Mouse (Mus musculus) erythroblast, embryonic 14.5 days (primary cell): ENCODE data around the gene Ddx19a. TPM values are rescaled to one million over a fixed set of nuclear protein-coding genes. Genes with fewer than 3 reads are reported as not detected.
A peak's percentile ranks its signal among the peaks of the same experiment; 100 is the strongest.
"Not testable (repeated sequence)": the region's sequence is repeated elsewhere in the genome, so short reads cannot be mapped to it uniquely, and the experiment has no call there.

Experiments used
- H3K27me3 ChIP-seq: 2 replicates; pipeline ENCODE4 v1.6.1; 2012; ENCODE audit warnings: inconsistent platforms; ENCODE audit not compliant: control insufficient read depth
- H3K36me3 ChIP-seq: 2 replicates; pipeline ENCODE4 v1.6.1; 2012; ENCODE audit warnings: mild to moderate bottlenecking, inconsistent platforms; ENCODE audit not compliant: control insufficient read depth
- H3K4me1 ChIP-seq: 2 replicates; pipeline ENCODE4 v1.6.1; 2012; ENCODE audit warnings: inconsistent platforms; ENCODE audit not compliant: control insufficient read depth
- H3K4me3 ChIP-seq: replicated peaks from 2 replicates; pipeline ENCODE3; 2012; ENCODE audit warnings: moderate library complexity, mild to moderate bottlenecking, inconsistent platforms
- H3K9me3 ChIP-seq: 2 replicates; pipeline ENCODE4 v1.6.1; 2012; ENCODE audit warnings: low read length, inconsistent platforms, mixed read lengths; ENCODE audit not compliant: control insufficient read depth
- GATA1 ChIP-seq: IDR thresholded peaks from 2 replicates; pipeline ENCODE4 v1.6.1; 2012; ENCODE audit warnings: low read length, inconsistent platforms, mixed read lengths
- TAL1 ChIP-seq: IDR thresholded peaks from 3 replicates; pipeline ENCODE4 v1.6.1; 2012; ENCODE audit warnings: low read length, inconsistent platforms, mixed read lengths
- polyA plus RNA-seq: library from polyadenylated mRNA; stranded (reverse); fragments of >175 nt; gene quantifications from 2 replicates; pipeline ENCODE4 v1.2.3, GENCODE M21; 2012

The Ddx19a gene
- polyA plus RNA-seq, 1 experiment, result 4.4 TPM

GRCm38 (mm10) chr8:110941453-110941948 lies 56.1 kb downstream of the Ddx19a start:
- Histone ChIP-seq H3K36me3 (peaks cover 89% of the 10 kb centered on the region), H3K9me3 (no peaks in the 10 kb centered on the region), H3K4me3 (no peak overlapping the region), H3K4me1 (peaks cover 60% of the 10 kb centered on the region), H3K27me3 (no peaks in the 10 kb centered on the region)
- no peak for TF ChIP-seq TAL1
- TF ChIP-seq GATA1, result no peak

- TF ChIP-seq GATA1, result no peak
- Histone ChIP-seq H3K4me3 (no peak overlapping the region), H3K4me1 (peaks cover 64% of the 10 kb centered on the region), H3K36me3 (peaks cover 90% of the 10 kb centered on the region), H3K9me3 (no peaks in the 10 kb centered on the region), H3K27me3 (no peaks in the 10 kb centered on the region)
These were observed 56.7 kb downstream of the Ddx19a start for GRCm38 (mm10) chr8:110940682-110941452.

- TF ChIP-seq TAL1, result no peak
- no peak for TF ChIP-seq GATA1
- Histone ChIP-seq H3K27me3 (no peaks in the 10 kb centered on the region), H3K36me3 (peaks cover 91% of the 10 kb centered on the region), H3K9me3 (no peaks in the 10 kb centered on the region), H3K4me3 (no peak overlapping the region), H3K4me1 (peaks cover 72% of the 10 kb centered on the region)
These were observed 58.6 kb downstream of the Ddx19a start for GRCm38 (mm10) chr8:110938882-110939589.

- no peaks in the 10 kb centered on the region for H3K27me3 ChIP-seq
- H3K4me1 ChIP-seq, result peaks cover 87% of the 10 kb centered on the region
- no peaks in the 10 kb centered on the region for H3K9me3 ChIP-seq
- H3K4me3 ChIP-seq, result no peak overlapping the region
- no peak for TF ChIP-seq TAL1
- no peak for TF ChIP-seq GATA1
- H3K36me3 ChIP-seq, result peaks cover 91% of the 10 kb centered on the region
These were observed 61.4 kb downstream of the Ddx19a start for GRCm38 (mm10) chr8:110936217-110936616.

GRCm38 (mm10) chr8:110933272-110933671 lies 64.3 kb downstream of the Ddx19a start:
- no peaks in the 10 kb centered on the region for H3K9me3 ChIP-seq
- TF ChIP-seq GATA1, result no peak
- peaks cover 97% of the 10 kb centered on the region for H3K4me1 ChIP-seq
- H3K27me3 ChIP-seq, result no peaks in the 10 kb centered on the region
- H3K4me3 ChIP-seq, result peak overlapping the region; percentile 6
- peaks cover 89% of the 10 kb centered on the region for H3K36me3 ChIP-seq

- H3K9me3 ChIP-seq, result no peaks in the 10 kb centered on the region
- no peaks in the 10 kb centered on the region for H3K27me3 ChIP-seq
- peaks cover 99% of the 10 kb centered on the region for H3K4me1 ChIP-seq
- peaks cover 91% of the 10 kb centered on the region for H3K36me3 ChIP-seq
- peak overlapping the region; percentile 52 for H3K4me3 ChIP-seq
- TF ChIP-seq TAL1 (no peak), GATA1 (no peak)
These were observed 65.2 kb downstream of the Ddx19a start for GRCm38 (mm10) chr8:110932444-110932843.

GRCm38 (mm10) chr8:110931176-110931939 lies 66.2 kb downstream of the Ddx19a start:
- Histone ChIP-seq H3K4me1 (peaks cover 99% of the 10 kb centered on the region), H3K9me3 (no peaks in the 10 kb centered on the region), H3K27me3 (no peaks in the 10 kb centered on the region), H3K36me3 (peaks cover 90% of the 10 kb centered on the region), H3K4me3 (peak overlapping the region; percentile 52)
- TF ChIP-seq TAL1 (no peak), GATA1 (peak; percentile 54)

- not testable (repeated sequence) for H3K9me3 ChIP-seq, H3K27me3 ChIP-seq
- Histone ChIP-seq H3K4me3 (peak overlapping the region; percentile 44), H3K4me1 (peaks cover 99% of the 10 kb centered on the region), H3K36me3 (peaks cover 87% of the 10 kb centered on the region)
These were observed 67.9 kb downstream of the Ddx19a start for GRCm38 (mm10) chr8:110929672-110930071.

GRCm38 (mm10) chr8:110929066-110929465 lies 68.5 kb downstream of the Ddx19a start:
- TF ChIP-seq GATA1, result no peak
- TF ChIP-seq TAL1, result peak; percentile 74
- peaks cover 87% of the 10 kb centered on the region for H3K36me3 ChIP-seq
- no peaks in the 10 kb centered on the region for H3K9me3 ChIP-seq
- H3K27me3 ChIP-seq, result no peaks in the 10 kb centered on the region
- peaks cover 99% of the 10 kb centered on the region for H3K4me1 ChIP-seq
- peak overlapping the region; percentile 44 for H3K4me3 ChIP-seq
